Mouse (Mus musculus): ENCODE results near the gene Ddah1.
A peak's percentile ranks its signal among the peaks of the same experiment; 100 is the strongest.

Ddah1 gene

DNA sequence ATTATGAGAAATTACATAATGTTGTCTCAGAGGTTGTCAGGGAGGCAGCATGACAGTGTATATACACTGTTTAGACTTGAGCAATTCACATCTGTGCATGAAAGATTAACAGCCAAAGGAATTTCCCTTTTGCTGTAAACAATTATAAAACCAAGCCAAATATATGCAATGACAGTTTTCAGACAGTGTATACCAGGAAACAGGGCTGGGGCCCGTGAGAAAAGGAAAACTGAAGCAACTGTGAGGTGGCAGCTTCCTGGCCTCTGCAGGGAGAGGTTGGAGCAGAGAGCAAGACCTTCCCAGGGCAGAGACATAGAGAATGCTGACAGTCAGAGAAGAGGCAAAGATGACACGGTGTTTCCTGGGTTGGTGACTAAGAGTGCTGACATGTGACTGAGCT, 62.0 kb downstream of the Ddah1 start:
- DNase-seq = no peak

DNA sequence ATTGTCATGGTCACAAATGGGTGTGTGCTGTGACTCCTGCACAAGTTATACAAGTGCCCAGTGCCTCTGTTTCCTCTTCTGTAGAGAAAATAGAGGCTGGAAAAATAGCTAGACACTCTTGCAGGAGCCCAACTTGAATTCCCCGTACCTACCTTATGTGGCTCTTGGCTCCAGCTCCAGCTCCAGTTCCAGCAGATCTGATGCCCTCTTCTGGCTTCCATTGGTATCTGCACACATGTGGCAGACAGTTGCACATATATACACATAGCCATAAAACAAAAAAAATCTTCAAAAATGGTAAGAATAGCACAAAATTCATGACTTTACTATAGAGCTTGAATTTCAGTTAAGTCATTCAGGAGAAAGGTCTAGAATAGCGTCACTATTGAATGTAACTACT, 62.5 kb downstream of the Ddah1 start:
- no peak for DNase-seq

DNA sequence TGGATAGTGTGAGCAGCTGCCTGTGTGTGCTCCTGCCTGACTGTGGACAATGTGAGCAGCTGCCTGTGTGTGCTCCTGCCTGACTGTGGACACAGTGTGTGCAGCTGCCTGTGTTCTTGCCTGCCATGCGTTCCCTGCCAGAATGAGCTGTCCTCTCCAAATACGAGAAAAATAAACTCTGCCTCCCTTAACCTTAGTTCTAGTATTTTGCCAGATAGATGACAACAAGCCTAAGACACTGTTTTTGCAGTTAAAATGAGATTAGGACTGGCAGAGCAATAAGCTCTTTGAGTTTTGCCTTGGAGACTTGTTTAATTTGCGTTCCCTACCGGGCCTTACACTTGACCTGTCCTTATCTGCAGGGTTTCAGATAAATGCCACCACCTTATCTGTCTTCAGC, 63.7 kb downstream of the Ddah1 start:
- peak; percentile 33 for DNase-seq

DNA sequence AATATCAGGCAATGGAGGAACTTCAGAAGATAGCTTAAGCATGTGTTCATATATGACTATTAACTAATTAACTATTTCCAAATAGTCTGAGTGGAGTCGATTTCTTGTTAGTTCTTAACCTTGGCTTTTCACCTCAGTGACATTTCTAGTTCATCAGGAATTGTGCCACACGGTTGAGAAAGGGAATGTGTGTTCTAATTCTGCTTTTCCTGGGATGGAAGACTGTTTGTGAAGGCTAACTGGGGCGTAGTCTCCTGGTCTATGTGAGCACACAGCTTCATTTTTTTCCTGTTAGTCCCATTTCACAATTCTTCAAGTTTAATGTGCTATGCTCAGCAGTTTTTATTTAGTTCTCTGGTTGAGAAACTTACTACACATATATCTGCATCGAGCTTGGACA, 65.2 kb downstream of the Ddah1 start:
- peak; percentile 46 for DNase-seq

DNA sequence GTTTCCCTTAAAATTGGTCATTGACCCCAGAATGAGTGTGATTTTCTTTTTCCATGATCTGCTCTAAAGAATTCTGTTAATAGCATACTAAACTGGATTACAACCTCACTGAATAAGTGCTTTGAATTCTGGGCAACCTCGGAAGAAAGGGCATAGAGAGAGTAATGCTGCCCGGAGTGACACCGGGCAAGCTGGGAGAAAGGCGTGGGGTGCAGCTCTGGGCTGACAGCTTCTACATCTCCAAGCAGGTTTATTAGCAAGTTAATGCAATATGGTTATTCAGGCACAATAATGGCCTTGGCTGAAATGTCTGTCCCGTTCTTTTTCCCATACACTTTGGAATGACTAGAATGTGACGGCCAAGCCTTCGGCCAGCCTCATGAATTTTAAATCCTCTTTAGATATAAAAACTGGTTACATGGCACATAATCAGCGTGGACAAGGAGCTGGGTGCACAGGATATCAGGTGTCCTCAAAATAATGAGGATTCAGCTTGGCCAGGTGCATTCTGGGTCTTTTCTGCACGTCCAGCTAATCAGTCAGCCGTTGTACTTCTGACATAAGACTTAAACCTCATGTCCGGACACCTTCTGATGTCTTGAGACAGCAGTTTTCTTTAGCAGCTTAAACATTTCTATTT, 67.1 kb downstream of the Ddah1 start:
- peak; percentile 43 for DNase-seq

DNA sequence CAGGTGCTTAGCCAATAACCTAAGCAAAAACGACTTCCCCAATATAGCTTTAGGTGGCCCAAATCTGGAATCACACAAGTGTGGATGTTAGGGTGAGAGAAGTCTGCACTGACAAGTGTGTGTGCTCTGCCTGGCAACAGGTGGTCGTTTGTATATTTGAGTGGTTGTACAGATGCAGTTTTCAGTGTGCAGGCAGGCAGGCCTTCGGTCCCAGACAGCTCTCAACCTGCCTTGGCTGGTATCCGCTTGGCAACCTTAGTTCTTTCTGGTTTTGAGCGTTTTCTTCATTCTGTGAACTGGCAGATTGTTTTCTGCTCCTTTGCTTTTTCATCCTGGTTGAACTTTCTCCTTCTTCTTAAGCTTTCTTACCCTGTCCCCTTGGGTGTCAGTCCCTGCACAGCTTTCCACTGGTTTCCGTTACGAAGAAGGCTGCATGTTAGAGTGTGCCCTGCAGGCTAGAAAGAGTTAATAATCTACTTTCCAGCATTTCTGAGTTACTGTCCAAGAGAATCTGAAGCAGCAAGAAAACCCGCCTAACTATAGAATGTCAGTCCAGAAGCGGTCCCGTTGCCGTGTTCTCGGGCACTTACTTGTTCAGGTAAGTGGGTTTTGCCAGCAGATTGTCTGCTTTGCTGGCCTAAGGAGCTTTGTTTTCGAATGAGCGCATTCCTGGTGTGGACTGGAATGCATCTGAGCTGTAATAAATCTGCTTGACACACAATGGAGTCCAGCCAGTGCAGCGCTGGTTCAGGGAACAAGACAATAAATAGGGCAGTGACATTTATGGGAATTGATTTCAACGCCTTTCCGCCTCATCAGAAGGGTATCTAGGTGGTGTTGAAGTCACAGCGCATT, 68.9 kb downstream of the Ddah1 start:
- DNase-seq = peak; percentile 87

DNA sequence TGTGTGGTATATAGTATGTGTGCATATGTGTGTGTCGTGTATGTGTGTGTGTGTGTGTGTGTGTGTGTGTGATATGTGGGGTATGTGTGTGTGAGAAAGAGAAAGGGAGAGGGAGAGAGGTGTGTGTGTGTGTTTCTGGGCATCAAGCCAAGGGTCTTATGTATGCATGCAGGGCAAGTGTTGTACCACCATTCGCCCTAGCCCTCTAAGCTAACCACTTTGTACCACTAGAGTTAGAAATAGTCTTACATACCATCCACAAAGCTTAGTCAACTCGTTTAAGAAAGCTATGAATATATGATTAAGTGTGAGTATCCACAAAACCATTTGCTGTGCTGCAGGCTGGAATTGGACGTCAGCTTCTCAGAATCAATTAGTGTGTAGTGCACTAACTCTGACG, 70.4 kb downstream of the Ddah1 start:
- peak; percentile 55 for DNase-seq

DNA sequence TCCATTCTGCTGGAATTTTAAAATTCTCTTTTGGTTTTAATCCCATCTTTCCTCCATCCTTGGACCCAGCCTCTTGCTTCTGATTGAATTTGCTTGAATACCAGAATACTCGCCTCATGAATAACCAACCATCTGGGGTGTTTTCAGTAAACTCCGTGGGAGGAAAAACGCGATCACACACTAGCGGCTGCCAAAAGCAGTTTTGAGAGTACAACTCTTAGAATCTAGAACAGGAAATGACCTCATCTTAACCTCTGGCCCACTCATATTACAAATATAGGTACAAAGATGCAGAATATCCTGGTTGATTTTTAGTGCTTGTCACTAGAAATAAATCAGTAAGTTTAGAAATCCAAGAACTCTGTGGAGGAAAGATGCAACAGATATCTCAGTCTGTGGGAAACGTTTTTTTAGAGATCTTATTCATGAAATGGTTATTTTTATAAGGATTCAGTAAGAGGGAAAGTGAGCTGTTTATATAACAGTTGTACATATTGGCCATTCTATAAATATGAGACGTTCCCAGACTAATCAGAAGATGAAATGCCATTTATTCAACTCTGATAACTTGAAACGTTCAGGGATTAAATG, 75.6 kb downstream of the Ddah1 start:
- peak; percentile 91 for DNase-seq

DNA sequence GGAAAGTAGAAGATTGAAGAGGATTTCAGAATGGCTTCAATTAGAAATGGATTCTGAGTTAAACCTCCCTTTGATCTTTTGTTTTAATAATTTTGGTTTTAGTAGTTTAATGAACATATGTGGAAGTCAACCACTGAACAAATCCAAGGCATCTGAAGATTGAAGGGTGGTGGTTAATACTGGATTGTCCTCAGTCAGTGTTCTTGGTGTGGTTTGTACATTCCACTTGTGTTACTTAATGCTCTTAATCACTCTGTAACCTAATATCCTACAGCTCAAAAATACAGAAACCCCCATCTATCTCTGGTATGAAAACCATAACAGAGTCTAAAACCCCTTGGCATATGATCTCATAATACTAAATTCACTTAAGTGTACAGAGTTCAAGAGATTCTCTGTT, 79.8 kb downstream of the Ddah1 start:
- DNase-seq = no peak

DNA sequence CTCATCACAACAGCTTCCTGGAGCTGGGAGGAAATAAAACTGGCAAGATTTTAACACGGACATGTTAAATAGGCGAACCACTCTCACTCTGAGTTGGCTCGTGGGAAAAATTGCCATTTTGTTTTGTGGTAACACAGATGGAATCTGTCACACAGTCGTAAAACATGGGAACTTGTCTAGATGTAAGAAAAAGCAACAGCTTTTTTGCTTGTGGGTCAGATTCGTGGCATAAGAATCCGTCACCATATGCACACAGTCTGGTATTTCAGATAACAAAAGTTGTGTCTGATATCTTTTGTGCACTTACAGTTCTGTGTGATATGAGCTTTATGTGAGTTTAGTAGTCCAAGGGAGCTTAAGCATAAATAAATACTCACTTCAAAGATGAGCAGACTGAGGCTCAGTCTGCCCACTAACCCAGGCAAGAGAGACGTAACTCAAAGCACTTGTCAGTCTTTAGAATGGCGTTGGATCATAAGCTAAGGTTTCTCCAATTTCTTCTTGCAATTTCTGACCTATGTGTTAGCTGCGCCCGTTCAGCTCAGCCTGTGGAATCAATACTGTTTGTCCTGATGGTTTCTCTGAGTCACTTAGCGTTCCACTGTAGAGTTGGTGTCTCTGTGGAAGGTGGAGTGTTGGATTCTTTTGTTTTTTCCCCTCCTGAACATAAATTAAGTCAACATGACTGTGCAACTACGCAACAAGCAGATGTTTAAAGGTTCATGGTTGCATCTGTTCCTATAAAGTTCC, 83.7 kb downstream of the Ddah1 start:
- peak; percentile 62 for DNase-seq

DNA sequence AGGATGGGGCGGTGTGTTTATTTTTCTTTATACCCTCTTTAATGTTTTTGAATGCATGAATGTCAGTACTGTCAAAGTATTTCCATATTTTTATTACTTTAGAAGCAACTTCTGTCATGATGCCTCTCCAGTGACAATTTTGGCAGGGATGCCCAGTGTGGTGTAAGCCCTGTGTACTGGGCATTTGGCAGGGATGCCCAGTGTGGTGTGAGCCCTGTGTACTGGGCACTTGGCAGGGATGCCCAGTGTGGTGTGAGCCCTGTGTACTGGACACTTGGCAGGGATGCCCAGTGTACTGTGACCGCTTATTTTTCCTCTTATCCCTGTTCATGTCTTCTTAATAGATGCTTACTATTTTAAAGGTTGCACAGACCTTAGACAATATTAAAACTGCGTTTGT, 85.4 kb downstream of the Ddah1 start:
- DNase-seq = peak; percentile 87

DNA sequence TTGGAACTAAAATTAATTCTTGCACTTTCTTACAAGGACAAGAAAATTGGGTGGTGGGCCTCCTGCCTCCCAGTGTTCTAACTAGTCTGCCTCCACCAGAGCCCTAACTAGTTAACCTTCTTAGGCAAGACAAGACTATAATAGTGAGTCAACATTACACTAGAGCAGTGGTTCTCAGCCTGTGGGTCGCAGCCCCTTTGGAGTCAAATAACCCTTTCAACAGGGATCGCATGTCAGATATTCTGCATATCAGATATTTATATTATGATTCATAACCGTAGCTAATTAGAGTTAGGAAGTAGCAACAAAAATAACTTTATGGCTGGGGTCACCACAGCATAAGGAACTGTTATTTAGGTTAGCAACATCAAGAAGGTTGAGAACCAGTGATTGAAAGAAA, 86.4 kb downstream of the Ddah1 start:
- peak; percentile 80 for DNase-seq

DNA sequence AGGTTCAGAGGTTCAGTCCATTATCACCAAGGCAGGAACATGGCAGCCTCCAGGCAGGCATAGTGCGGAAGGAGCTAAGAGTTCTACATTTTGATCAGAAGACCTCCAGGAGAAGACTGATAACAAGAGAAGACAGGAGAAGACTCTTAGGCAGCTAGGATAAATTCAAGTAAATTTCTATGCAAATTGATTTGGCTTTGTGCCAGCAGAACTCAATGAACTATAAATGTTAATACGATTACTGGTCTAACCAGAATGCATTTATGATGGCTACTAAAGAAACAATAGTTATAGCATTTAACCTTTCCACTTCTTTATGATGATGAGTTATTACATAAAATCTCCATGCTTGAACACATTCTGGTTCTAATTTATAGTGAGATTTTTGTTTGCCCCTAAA, 87.8 kb downstream of the Ddah1 start:
- DNase-seq = peak; percentile 1

DNA sequence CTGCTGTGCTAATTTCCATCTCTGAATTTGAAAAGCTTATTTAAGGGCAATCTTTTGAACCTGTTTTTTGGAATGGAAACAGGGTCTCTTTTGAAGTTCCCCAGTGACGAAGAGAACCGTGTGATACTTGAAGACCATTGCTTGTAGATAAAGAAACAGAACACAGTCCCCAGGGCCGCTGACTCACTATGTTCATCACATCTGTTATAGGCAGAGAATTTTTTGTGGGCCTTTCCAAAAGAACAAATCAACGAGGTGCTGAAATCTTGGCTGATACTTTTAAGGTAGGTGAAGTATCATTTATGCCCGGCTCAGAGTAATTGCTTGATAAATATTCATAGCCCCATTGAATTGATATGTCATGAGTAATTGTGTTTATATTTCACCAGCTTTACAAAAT, 93.6 kb downstream of the Ddah1 start:
- DNase-seq = peak; percentile 19

DNA sequence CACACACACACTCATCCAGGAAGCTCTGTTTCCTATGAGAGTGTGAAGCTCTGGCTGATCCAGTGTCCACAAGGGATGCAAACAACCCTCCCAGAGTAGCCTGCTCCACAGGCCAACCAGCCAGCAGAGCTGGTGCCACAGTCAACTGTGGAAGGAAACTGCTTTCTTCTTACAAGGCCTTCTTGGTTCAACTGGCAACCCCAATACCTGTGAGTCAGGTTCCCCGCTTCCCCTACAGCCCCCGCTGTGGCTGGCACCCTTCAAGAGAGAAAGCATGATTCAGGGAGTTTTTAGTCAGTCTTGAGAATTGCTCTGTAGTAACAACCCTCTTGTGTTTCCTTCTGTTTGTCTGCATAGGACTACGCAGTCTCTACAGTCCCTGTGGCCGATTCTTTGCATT, 94.3 kb downstream of the Ddah1 start:
- peak; percentile 71 for DNase-seq

DNA sequence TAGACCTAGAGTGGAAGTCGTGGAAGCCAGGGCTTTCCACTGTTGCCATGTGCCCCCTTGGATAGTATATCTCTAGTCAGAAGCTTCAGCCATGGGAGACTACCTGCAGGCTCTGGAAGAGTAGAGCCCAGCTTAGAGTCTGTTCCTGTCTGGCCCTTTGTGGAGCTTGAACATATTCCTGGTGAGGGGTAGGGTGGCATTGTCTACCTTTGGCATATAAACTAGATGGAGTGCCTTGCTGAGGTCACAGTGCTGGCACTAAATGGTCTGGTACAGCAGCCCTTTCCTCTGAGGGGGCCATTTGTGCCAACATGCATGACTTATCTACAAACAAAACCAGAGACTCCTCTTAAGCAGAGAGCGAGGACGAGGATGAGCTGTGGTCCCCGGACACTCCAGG, 95.2 kb downstream of the Ddah1 start:
- DNase-seq = peak; percentile 55

DNA sequence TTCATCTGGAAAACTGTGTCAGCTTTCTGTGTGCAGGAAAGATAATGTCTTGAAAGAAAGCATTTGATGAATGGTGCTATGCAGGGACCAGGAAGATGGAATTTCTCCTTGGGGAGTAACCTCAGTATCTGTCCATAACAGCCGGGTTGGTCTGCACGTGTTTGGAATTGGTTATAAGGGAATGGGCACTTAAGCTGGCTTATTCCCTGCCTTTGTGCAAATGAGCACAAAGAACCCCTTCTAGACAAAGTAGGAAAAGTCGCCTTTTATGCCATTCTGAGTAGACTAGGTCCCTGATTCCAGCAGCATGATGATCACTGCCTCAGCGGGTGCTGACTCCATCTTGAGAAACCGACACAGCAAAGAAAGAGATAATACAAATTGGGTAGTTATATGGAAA, 96.0 kb downstream of the Ddah1 start:
- DNase-seq = peak; percentile 10

DNA sequence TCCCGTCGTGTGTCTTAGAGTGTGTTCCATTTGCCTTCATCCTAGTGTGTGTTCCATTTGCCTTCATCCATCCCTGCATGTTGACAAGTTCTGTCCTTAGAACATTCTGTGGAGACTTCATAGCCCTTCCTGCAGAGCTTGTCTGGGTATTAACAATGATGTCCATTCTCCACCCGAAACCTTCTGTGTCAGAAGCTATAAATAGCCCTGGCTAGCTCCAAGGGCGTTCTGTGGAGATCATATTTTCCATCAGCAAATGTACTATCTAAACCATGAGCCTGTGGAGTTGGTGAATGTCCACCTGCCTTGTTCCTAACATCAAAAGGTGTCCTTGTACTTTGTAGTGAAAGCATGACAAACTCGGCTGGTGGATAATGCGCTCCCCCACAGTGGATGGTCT, 96.8 kb downstream of the Ddah1 start:
- peak; percentile 87 for DNase-seq

DNA sequence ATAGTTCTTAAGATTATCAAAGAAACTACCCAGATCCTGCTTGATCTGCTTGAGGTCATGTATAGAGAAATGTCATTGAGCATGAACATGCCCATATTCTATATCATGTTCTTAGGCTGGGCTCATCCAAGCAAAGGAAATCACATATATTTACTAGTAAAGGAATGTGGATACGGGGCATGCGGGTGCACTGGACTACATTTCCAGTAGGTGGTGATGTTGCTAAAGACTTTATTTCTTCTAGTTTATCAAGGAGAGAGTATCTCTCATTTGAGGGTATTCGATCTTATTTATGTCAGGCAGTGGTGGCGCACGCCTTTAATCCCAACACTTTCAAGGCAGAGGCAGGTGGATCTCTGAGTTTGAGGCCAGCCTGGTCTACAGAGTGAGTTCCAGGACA, 99.9 kb downstream of the Ddah1 start:
- DNase-seq = peak; percentile 60

DNA sequence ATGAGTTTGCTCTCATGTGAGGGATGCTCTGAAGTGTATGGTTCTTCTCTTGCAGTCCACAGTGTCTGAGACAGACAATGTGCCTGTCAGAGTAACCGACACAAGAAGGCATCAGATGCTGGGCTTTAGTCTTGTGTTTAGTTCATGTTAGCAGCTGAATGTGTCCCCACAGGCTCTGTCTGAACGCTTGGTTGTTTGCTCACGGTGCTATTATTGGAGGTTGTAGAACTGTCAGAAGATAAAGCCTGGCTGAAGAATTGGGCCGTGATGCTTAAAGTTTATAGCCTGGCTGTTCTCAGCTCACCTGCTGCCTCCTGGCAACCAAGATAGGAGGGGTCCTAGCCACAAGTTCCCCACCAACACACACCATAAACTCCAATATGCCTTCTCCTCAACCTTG, 104.0 kb downstream of the Ddah1 start:
- DNase-seq = peak; percentile 92

DNA sequence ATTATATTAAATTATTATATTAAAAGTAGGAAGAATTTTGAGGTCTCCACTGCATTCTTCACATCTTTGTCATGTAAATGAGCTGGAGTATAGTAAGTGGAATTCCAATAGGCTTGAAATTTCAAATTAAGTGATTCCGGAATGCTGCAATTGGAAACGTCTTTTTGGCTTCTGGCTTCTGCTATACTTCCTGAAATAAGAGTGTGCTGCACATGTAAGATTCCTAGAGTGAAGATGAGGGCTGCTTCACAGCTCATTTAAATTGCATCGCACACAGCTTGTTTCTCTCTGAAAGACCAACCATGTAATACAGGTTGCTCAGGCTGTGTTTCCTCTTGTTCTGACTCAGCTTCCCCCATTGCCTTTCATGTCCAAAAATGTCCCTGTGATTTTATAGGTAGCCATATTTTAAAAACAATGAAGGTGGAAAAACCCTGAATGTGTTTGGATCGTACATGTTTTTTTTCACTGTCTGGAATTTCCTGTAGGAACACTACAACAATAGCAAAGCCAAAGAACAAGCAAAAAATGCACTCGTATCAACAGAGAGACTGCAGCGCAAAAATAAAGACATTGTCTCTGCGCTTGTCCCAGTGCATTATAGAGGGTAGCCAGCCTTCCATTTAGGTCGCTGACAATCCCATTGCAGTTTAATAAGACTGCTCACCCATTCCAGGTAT, 105.7 kb downstream of the Ddah1 start:
- peak; percentile 88 for DNase-seq

DNA sequence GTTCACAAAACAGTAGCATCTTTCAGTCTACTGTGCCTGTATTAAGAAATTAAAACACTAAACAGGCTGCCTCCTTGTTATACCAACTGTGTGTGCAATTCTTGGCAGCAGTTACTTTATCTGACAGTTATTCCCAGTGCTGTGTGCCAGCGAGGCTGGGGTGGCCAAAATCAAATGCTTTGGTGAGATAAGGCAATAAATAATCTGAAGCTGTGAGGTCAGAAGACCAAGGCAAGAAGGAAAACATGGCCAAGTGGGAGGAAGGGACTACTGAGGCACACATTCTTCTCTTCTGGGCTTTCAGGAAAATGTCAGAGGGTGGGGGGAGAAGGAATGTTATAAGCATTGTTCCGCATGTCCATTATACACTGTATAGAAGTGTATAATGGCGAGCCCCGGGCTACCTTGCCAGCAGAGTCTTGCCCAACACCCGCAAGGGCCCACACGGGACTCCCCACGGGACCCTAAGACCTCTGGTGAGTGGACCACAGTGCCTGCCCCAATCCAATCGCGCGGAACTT, 106.3 kb downstream of the Ddah1 start:
- peak; percentile 94 for DNase-seq

DNA sequence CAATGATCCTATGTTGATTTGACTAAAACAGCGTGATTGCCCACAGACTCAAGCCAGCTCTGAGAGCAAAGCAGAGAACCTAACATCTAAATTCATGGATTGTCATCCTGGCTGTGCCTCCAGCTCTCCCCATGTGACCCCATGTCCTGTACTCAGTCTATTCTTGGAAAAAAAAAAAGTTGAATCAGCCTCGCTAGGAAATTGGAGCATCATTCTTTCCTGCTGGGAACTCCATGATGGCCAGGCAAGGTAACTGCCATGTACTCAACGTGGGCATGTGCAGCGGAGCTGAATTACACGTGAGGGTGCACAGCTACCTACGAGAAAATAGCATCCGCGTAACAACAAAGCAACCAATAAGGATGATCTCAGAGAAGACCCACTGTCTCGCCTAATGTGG, 114.2 kb downstream of the Ddah1 start:
- DNase-seq = peak; percentile 96
